Mouse (Mus musculus): ENCODE measurements at regions not wholly inside any gene's neighbourhood (a gene's known extent, or its start where the extent isn't known, plus 50 kb on each side); places are given as distances from the start of the nearest gene placed in this dataset.

DNA sequence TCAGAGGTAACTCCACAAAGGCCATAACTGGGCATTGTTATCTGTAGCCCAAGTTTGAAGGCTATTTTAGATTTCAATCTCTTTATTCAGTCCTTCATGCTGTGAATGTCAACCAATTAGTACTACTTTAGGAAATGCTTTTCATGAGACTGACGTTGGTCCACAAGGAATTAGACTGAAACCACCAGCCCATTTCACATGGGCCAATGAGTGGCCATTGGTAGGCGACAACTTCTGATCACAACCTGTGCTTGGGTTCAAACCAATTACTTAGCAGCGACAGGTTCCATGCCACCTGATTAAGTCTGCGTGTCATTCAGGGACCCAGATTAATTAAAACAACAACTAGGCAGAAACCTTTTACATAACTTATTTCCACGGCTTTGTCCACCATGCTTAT is 126.9 kb upstream of the Tenm3 start:
- TF ChIP-seq POLR2A (IDR thresholded peaks at IDR 0.05; ENCODE audit: insufficient read length, low read depth) (no peak), POLR2AphosphoS2 (IDR thresholded peaks at IDR 0.05; ENCODE audit: insufficient read length, low read depth) (no peak), MAX (IDR thresholded peaks at IDR 0.05; ENCODE audit: low read depth) (no peak)

Data from myocyte (in vitro differentiated cells).